ENCODE assay signal across 8 mouse cellular contexts in the genomic region with DNA sequence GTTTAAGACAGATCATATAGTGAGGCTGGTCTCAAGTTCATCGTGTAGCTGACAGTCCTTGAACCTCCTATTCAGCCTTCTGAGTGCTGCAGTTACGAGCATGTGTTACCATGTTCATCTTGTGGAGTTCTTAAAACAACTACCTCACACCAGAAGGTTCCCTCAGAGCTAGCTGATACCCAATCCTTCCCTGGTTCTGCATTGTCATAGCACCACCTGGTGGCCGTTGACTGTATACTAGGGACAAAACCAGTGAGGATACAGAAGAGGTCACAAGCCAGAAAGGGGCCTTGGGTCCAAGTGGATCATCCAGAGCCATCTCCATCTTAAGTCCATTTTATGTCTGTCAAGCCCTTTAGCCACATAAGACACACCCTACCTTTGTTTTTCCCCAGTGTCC. TPM values are rescaled to one million over a fixed set of nuclear protein-coding genes. Genes with fewer than 3 reads are reported as not detected.
DNase-seq lines count a peak whose midpoint lies in the region; ATAC-seq lines count a peak whose summit lies in the region.

No protein-coding gene starts in this region.

- peak; percentile 75 for ATAC-seq in frontal cortex, adult (ENCODE audit: low TSS enrichment)
- ATAC-seq in intestine, embryonic 14.5 days (replicated peaks; ENCODE audit: low FRiP score, low TSS enrichment, low read depth), result peak; percentile 34; the same call in 1 of the 2 replicates
- ATAC-seq in limb, embryonic 11.5 days (ENCODE audit: insufficient number of reproducible peaks, low FRiP score, low TSS enrichment, low read depth), result no peak; the same call in 1 of the 2 replicates

- no peak overlapping the region for H3K4me2 ChIP-seq in intestine, embryonic 14.5 days (ENCODE audit: low read length)
- H3K4me2 ChIP-seq in limb, embryonic 11.5 days (ENCODE audit: low read depth, severe bottlenecking), result no peak overlapping the region

- H3K9ac ChIP-seq in intestine, embryonic 14.5 days (ENCODE audit: low read length), result no peak overlapping the region
- no peak overlapping the region for H3K9ac ChIP-seq in limb, embryonic 11.5 days (ENCODE audit: low read length)

- DNase-seq in ovary, postnatal 36 days (ENCODE audit: low spot score), result peak; percentile 65
- no peak for DNase-seq in ovary, postnatal 10 days (ENCODE audit: low spot score)
- peak; percentile 83 for DNase-seq in cerebellum, adult 9-10 months
- DNase-seq in intestine, embryonic 14.5 days (ENCODE audit: low spot score), result peak; percentile 87
- peak; percentile 84 for DNase-seq in limb, embryonic 11.5 days (ENCODE audit: low spot score)
- peak; percentile 44 to 70 for DNase-seq in monocyte, adult 2 months (ENCODE audit: low read depth in 1 of 2, low spot score in 2 of 2)
- DNase-seq in splenic B cell, adult 2 months (ENCODE audit: low read depth, low spot score), result peak; percentile 89

- H3K4me3 ChIP-seq in intestine, embryonic 14.5 days (ENCODE audit: low read depth, low read length), result no peak overlapping the region
- no peak overlapping the region for H3K4me3 ChIP-seq in limb, embryonic 11.5 days (ENCODE audit: low read depth, low read length)

- H3K36me3 ChIP-seq in intestine, embryonic 14.5 days (ENCODE audit: control insufficient read depth, insufficient read depth, low read length), result peaks cover 28% of the 10 kb centered on the region
- peaks cover 18% of the 10 kb centered on the region for H3K36me3 ChIP-seq in limb, embryonic 11.5 days (ENCODE audit: control insufficient read depth, insufficient read depth, low read length)
- H3K36me3 ChIP-seq in splenic B cell, adult 2 months (ENCODE audit: control insufficient read depth, insufficient read depth, low read length, poor library complexity, severe bottlenecking), result no peaks in the 10 kb centered on the region; the same call in 1 of the 2 replicates

- no peak overlapping the region for H3K27ac ChIP-seq in intestine, embryonic 14.5 days (ENCODE audit: low read depth)
- H3K27ac ChIP-seq in limb, embryonic 11.5 days (replicated peaks; ENCODE audit: low read depth, low read length), result no peak overlapping the region

- H3K4me1 ChIP-seq in intestine, embryonic 14.5 days (replicated peaks; ENCODE audit: control insufficient read depth, insufficient read depth, low read length), result peaks cover 7% of the 10 kb centered on the region
- H3K4me1 ChIP-seq in limb, embryonic 11.5 days (ENCODE audit: control insufficient read depth, insufficient read depth, low read length), result no peaks in the 10 kb centered on the region; the same call in 1 of the 2 replicates

- no peaks in the 10 kb centered on the region for H3K27me3 ChIP-seq in intestine, embryonic 14.5 days (replicated peaks; ENCODE audit: control insufficient read depth, insufficient read depth, low read length)
- H3K27me3 ChIP-seq in limb, embryonic 11.5 days (ENCODE audit: control insufficient read depth, insufficient read depth, low read length), result no peaks in the 10 kb centered on the region
- H3K27me3 ChIP-seq in splenic B cell, adult 2 months (ENCODE audit: control insufficient read depth, insufficient read depth, low read length, poor library complexity, severe bottlenecking), result no peaks in the 10 kb centered on the region

- WGBS in intestine, embryonic 14.5 days, result 23% methylated on average over 3 of the region's 3 CpGs
- 30% methylated on average over 3 of the region's 3 CpGs for WGBS in limb, embryonic 11.5 days

- H3K9me3 ChIP-seq in intestine, embryonic 14.5 days (ENCODE audit: control insufficient read depth, low read length), result no peaks in the 10 kb centered on the region
- H3K9me3 ChIP-seq in limb, embryonic 11.5 days (ENCODE audit: control insufficient read depth, low read length), result no peaks in the 10 kb centered on the region

RNA-seq across cellular contexts. Expression of a gene that starts 8.4 kb away (rescaled TPM):
- 2.4 and 3.0 TPM in 2 replicates for polyA plus RNA-seq in intestine, embryonic 14.5 days (2014; fragmentation: Nextera tagmentation; extraction: Ambion mirVana)
- 2.1 and 2.3 TPM in 2 replicates for polyA plus RNA-seq in limb, embryonic 11.5 days (2014; fragmentation: Nextera tagmentation; extraction: Ambion mirVana)

RNA-seq across cellular contexts. Expression of a gene that starts 8.7 kb away (rescaled TPM):
- polyA plus RNA-seq in intestine, embryonic 14.5 days (2014; fragmentation: Nextera tagmentation; extraction: Ambion mirVana), result 2.0 TPM in 2 replicates
- 1.1 TPM in 2 replicates for polyA plus RNA-seq in limb, embryonic 11.5 days (2014; fragmentation: Nextera tagmentation; extraction: Ambion mirVana)

RNA-seq across cellular contexts. Expression of a gene that starts 9.0 kb away (rescaled TPM):
- 65.8 and 68.8 TPM in 2 replicates for polyA plus RNA-seq in intestine, embryonic 14.5 days (2014; fragmentation: Nextera tagmentation; extraction: Ambion mirVana)
- 81.7 and 82.6 TPM in 2 replicates for polyA plus RNA-seq in limb, embryonic 11.5 days (2014; fragmentation: Nextera tagmentation; extraction: Ambion mirVana)

RNA-seq across cellular contexts. Expression of a gene that starts 23.9 kb away (rescaled TPM):
- polyA plus RNA-seq in intestine, embryonic 14.5 days (2014; fragmentation: Nextera tagmentation; extraction: Ambion mirVana), result 63.7 and 68.0 TPM in 2 replicates
- 38.6 and 63.4 TPM in 2 replicates for polyA plus RNA-seq in limb, embryonic 11.5 days (2014; fragmentation: Nextera tagmentation; extraction: Ambion mirVana)

RNA-seq across cellular contexts. Expression of a gene that starts 24.0 kb away (rescaled TPM):
- polyA plus RNA-seq in intestine, embryonic 14.5 days (2014; fragmentation: Nextera tagmentation; extraction: Ambion mirVana), result 72.4 and 74.8 TPM in 2 replicates
- polyA plus RNA-seq in limb, embryonic 11.5 days (2014; fragmentation: Nextera tagmentation; extraction: Ambion mirVana), result 60.9 and 69.0 TPM in 2 replicates
